Comparison of ENCODE assay signal across 8 mouse cellular contexts in genomic region chr5:64517835-64518234, GRCm38 (mm10).
DNase-seq lines count a peak whose midpoint lies in the region.
"Had no signal": no experiment of that assay in that cellular context is flagged by ENCODE, and none has a peak within 500 bp of the region (broad histone marks: within the 10 kb centered on the region; RNA-seq: fewer than 3 reads in every experiment).

No protein-coding gene starts in this region.

- intact Hi-C loops in left cerebral cortex, postnatal 4 days (cut with DNase I), result no loop called here
- intact Hi-C loops in left cerebral cortex, postnatal 25 days (cut with DNase I), result no loop called here

- DNase-seq in left cerebral cortex, postnatal 4 days, result peak; percentile 47
- DNase-seq in left cerebral cortex, postnatal 25 days (ENCODE audit: low spot score in 2 of 2), result no peak
- DNase-seq in embryo, embryonic 10.5 days (ENCODE audit: low spot score), result peak; percentile 65
- peak; percentile 57 to 65 for DNase-seq in heart, adult 18-20 months
- peak; percentile 62 for DNase-seq in lung, postnatal 14 days
- no peak for DNase-seq in thymus, postnatal 25 days
- DNase-seq in urinary bladder, postnatal 4 days (ENCODE audit: low spot score in 2 of 2), result no peak
- DNase-seq: cerebellum, postnatal 36 days had no signal

Comparison
In these comparisons a context has a peak if more than half of its experiments do, and no peak if none do; other contexts are left out.
1. DNase-seq: peak in left cerebral cortex, postnatal 4 days (single experiment), embryo, embryonic 10.5 days (single experiment), heart, adult 18-20 months (2 of 2) and lung, postnatal 14 days (single experiment); none in left cerebral cortex, postnatal 25 days (0 of 2), thymus, postnatal 25 days (single experiment) and urinary bladder, postnatal 4 days (0 of 2).